Mouse (Mus musculus) E14TG2a.4 (cell line): Measurements from ENCODE around the gene Ttc28.

Source experiments
- CTCF ChIP-seq: conservative IDR thresholded peaks from 2 replicates; pipeline ENCODE4 v1.5.1; 2014; ENCODE audit warnings: low read length
- NANOG ChIP-seq: IDR thresholded peaks from 2 replicates; pipeline ENCODE4 v1.6.1; 2014; ENCODE audit warnings: borderline replicate concordance, low read length, mixed read lengths
- POU5F1 ChIP-seq: IDR thresholded peaks from 2 replicates; pipeline ENCODE4 v1.6.1; 2014; ENCODE audit warnings: low read length, borderline replicate concordance

DNA sequence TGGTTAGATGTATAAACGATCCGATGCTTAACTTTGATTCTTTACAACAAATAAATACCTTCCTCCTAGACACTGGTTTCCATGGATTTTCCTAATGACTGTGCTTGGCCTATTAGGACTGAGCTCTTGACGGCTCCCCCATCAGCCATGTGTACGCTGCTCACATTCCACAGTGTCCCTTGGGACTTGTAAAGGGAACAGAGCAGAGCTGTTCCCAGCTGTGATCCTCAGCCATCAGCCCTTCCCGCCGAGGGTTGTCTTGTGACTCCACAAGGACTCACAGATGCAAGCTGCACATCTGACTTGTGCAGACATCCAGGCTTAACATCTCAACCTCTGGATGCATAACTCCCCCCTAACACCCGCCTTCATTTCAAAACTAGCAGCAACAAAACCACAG is 275.0 kb downstream of the Ttc28 start:
- TF ChIP-seq CTCF (no peak), POU5F1 (no peak), NANOG (no peak)
